Mouse (Mus musculus) heart, postnatal 0 days (tissue): Measurements from ENCODE around the gene Pltp.

ENCODE experiments used
- CTCF ChIP-seq: IDR thresholded peaks from 2 replicates; pipeline ENCODE4 v1.5.1; 2016; ENCODE audit warnings: antibody characterized with exemption, control low read depth, low read depth
- EP300 ChIP-seq: IDR thresholded peaks from 2 replicates; pipeline ENCODE4 v1.6.1; 2016; ENCODE audit warnings: antibody characterized with exemption, low read depth

GRCm38 (mm10) chr2:164828437-164828836, 29.1 kb downstream of the Pltp start, which contains the start of gene Spata25:
- no peak for TF ChIP-seq CTCF
- no peak for TF ChIP-seq EP300
